Mouse (Mus musculus) liver, postnatal 0 days (tissue): ENCODE measurements around the gene Procr. TPM values are rescaled to one million over a fixed set of nuclear protein-coding genes. Genes with fewer than 3 reads are reported as not detected.
"Not testable (repeated sequence)": the region's sequence is repeated elsewhere in the genome, so short reads cannot be mapped to it uniquely, and the experiment has no call there.

ENCODE experiments used
- ATAC-seq: fragments of 200-750 bp; cut with Nextera tagmentation; 2 replicates; pipeline ENCODE4 v1.8.0; 2017; ENCODE audit warnings: mild to moderate bottlenecking, moderate library complexity
- DNase-seq: peaks from one replicate; pipeline ENCODE4 v3.0.0-alpha.2; 2016
- H3K27ac ChIP-seq: fragments of 300-500 bp; sonication (generic); 2 replicates; pipeline ENCODE4 v1.5.1; 2014; ENCODE audit warnings: antibody characterized with exemption, moderate library complexity, mild to moderate bottlenecking, low read depth
- H3K27me3 ChIP-seq: fragments of 300-500 bp; sonication (generic); 2 replicates; pipeline ENCODE4 v1.6.1; 2014; ENCODE audit warnings: low read length, control low read depth, mixed read lengths; ENCODE audit not compliant: insufficient read depth
- H3K36me3 ChIP-seq: fragments of 300-500 bp; sonication (generic); replicated peaks from 2 replicates; pipeline ENCODE4 v1.6.1; 2014; ENCODE audit warnings: mild to moderate bottlenecking, control low read depth, low read length, moderate library complexity, mixed read lengths; ENCODE audit not compliant: insufficient read depth
- H3K4me1 ChIP-seq: fragments of 300-500 bp; sonication (generic); 2 replicates; pipeline ENCODE4 v1.6.1; 2014; ENCODE audit warnings: antibody characterized with exemption, mild to moderate bottlenecking, control low read depth; ENCODE audit not compliant: insufficient read depth
- H3K4me2 ChIP-seq: fragments of 300-500 bp; sonication (generic); 2 replicates; pipeline ENCODE4 v1.6.1; 2014; ENCODE audit warnings: low read depth, mild to moderate bottlenecking, low read length, moderate library complexity, mixed read lengths
- H3K4me3 ChIP-seq: fragments of 300-500 bp; sonication (generic); 2 replicates; pipeline ENCODE4 v1.5.1; 2014; ENCODE audit warnings: low read depth, low read length
- H3K9ac ChIP-seq: fragments of 300-500 bp; sonication (generic); replicated peaks from 2 replicates; pipeline ENCODE4 v1.6.1; 2014; ENCODE audit warnings: mild to moderate bottlenecking, moderate library complexity
- H3K9me3 ChIP-seq: fragments of 300-500 bp; sonication (generic); 2 replicates; pipeline ENCODE4 v1.6.1; 2016; ENCODE audit warnings: mild to moderate bottlenecking, control low read depth, low read length, mixed read lengths
- CTCF ChIP-seq: sonication (generic); IDR thresholded peaks from 2 replicates; pipeline ENCODE4 v1.5.1; 2016; ENCODE audit warnings: antibody characterized with exemption, low read depth
- EP300 ChIP-seq: IDR thresholded peaks from 2 replicates; pipeline ENCODE4 v1.6.1; 2016; ENCODE audit warnings: antibody characterized with exemption, low read depth, mild to moderate bottlenecking
- WGBS: fragments of 180-500 bp; shearing (Covaris S2); extraction: QIAGEN DNeasy Blood & Tissue Kit; methylation state at CpG from one replicate; pipeline ENCODE4 v1.1.7; 2014; ENCODE audit not compliant: insufficient replicate concordance; 5-methylcytosine and 5-hydroxymethylcytosine counted together
- polyA plus RNA-seq: library from polyadenylated mRNA; unstranded; fragments of >200 nt; fragmentation: Nextera tagmentation; extraction: Ambion mirVana; gene quantifications from 2 replicates; pipeline ENCODE4 v1.2.1, GENCODE M21; 2015

Procr gene
- polyA plus RNA-seq, 1 experiment from 2014 or later = 1.7 TPM

DNA sequence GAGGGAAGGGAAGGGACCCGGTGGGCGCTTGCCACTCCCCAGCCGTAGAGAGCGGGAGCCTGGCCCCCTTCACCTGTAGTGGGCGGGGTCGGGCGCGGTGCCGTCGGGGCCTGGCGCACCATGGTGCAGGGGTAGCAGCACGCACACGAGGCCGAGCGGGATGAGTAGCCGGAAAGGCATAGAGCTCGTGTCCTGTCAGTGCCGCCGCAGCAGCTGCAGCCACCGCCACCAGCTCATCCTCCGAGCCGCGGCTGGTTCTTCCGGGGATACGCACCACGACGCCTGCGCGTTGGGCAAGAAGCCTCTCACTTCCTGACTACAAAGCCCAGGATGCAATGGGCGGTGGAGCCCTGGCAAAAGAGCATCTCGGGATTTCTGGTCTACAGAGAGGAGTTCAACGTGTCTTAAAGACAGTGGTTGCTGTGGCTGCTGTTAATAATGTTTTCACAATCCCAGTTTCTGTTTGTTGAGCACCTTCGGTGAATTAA lies 21.7 kb upstream of the Procr start, which contains the start of gene Edem2:
TSS of gene Edem2 (minus strand) at position 318 of the 488 bp plus-strand sequence.
- peak within 1 kb of the TSS; percentile 92 for H3K4me3 ChIP-seq
- peak within 1 kb of the TSS; percentile 98 for H3K4me2 ChIP-seq
- H3K36me3 ChIP-seq = peaks cover 2% of the 10 kb centered on the region; the same call in 1 of the 2 replicates
- ATAC-seq = peak; percentile 88
- peak within 1 kb of the TSS; percentile 46 for H3K27ac ChIP-seq
- H3K27me3 ChIP-seq = no peaks in the 10 kb centered on the region
- 0% methylated on average over 29 of the region's 33 CpGs for WGBS
- no peaks in the 10 kb centered on the region for H3K9me3 ChIP-seq
- peaks cover 22% of the 10 kb centered on the region for H3K4me1 ChIP-seq
- peak; percentile 94 for DNase-seq
- peak within 1 kb of the TSS; percentile 77 for H3K9ac ChIP-seq
- no peak for TF ChIP-seq CTCF
- no peak for TF ChIP-seq EP300

DNA sequence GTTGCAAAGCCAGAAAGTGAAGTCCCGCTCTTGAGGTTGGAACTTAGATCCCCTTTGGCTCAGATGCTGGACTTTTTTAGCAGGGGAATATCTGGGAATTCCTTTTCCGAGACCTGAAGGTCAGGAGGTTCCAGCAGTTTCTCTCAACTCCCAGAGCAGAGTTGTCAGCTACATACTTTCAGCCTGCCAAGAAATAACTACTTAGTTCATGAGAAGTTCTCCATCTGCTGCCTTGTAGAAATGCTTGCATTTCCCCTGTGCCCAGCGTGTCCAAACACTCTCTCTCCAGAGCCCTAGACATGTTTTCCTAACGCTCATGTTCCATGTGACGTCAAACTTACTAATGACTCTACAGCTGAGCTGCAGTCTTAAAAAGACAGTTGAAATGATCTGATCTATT lies 15.8 kb upstream of the Procr start:
- TF ChIP-seq EP300 (no peak), CTCF (no peak)
- Histone ChIP-seq H3K27ac (no peak overlapping the region), H3K4me1 (no peaks in the 10 kb centered on the region), H3K36me3 (no peaks in the 10 kb centered on the region), H3K4me2 (no peak overlapping the region), H3K9me3 (no peaks in the 10 kb centered on the region), H3K27me3 (no peaks in the 10 kb centered on the region), H3K4me3 (no peak overlapping the region), H3K9ac (no peak overlapping the region)
- DNase-seq = no peak
- WGBS = 75% methylated on average over 5 of the region's 5 CpGs
- no peak for ATAC-seq

DNA sequence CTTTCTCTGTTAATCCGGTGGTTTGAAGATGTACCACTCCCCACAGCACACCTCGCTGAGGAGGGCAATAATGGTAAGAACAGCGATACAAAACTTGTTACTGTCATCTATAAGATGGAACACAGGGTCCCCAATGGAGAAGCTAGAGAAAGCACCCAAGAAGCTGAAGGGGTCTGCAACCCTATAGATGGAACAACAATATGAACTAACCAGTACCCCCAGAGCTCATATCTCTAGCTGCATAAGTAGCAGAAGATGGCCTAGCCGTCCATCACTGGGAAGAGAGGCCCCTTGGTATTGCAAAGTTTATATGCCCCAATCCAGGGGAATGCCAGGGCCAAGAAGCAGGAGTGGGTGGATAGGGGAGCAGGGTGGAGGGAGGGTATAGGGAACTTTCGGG lies 15.2 kb upstream of the Procr start, which contains the start of gene Gm17581:
TSS of gene Gm17581 (minus strand) at position 101 of the 400 bp plus-strand sequence.
- WGBS = 78% methylated on average over 5 of the region's 5 CpGs
- ATAC-seq, H3K9ac ChIP-seq, H3K4me2 ChIP-seq, H3K9me3 ChIP-seq, H3K4me3 ChIP-seq, H3K27me3 ChIP-seq, DNase-seq, H3K4me1 ChIP-seq, H3K27ac ChIP-seq, H3K36me3 ChIP-seq: not testable (repeated sequence)

DNA sequence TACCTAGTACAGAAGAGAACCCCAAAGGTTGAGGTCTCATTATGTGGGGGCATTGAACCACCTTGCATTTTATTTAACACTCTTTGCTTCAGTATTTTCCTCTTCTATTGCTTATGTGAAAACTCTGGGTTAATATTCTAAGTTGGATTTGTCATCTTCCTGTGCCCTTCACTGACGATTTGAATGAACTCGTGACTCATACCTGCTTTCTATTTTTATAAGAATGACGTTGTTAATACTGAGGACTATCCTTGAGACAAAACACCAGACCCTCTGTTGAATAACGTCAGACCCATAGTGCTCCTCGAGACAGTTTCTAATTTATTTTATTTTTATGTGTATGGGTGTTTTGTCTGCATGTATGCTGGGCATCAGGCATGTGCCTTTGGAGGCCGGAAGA lies 14.0 kb upstream of the Procr start:
- no peak overlapping the region for H3K9ac ChIP-seq
- DNase-seq (no peak), ATAC-seq (no peak)
- no peak for TF ChIP-seq EP300
- TF ChIP-seq CTCF = no peak
- H3K36me3 ChIP-seq = no peaks in the 10 kb centered on the region
- WGBS = 64% methylated on average over 6 of the region's 6 CpGs
- no peaks in the 10 kb centered on the region for H3K27me3 ChIP-seq
- H3K9me3 ChIP-seq = no peaks in the 10 kb centered on the region
- no peaks in the 10 kb centered on the region for H3K4me1 ChIP-seq
- no peak overlapping the region for H3K4me2 ChIP-seq
- H3K27ac ChIP-seq = no peak overlapping the region
- H3K4me3 ChIP-seq = no peak overlapping the region

DNA sequence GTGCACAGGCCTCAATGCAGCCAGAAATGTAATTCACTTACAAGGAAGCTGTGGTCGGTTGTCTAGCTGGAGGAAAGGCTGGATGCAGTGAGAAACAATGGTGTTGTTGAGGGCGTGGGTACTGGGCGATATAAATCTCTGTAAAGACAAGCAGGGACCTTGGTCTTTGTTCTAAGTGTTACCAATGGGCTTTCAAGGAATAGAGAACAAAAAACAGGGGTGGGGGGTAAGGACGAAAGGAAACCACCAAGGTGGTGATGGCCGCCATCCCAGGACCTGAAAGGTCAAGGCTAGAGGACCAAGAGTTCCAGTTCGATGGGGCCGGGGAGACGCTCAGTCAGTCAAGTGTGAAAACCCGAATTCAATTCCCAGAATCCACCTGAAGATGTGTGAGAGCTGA lies 13.1 kb upstream of the Procr start:
- DNase-seq (no peak), ATAC-seq (no peak)
- no peak overlapping the region for H3K4me3 ChIP-seq
- no peaks in the 10 kb centered on the region for H3K9me3 ChIP-seq
- WGBS = 50% methylated on average over 9 of the region's 9 CpGs
- H3K4me2 ChIP-seq = no peak overlapping the region
- H3K27me3 ChIP-seq = no peaks in the 10 kb centered on the region
- H3K36me3 ChIP-seq = no peaks in the 10 kb centered on the region
- peaks cover 4% of the 10 kb centered on the region for H3K4me1 ChIP-seq
- no peak overlapping the region for H3K27ac ChIP-seq
- H3K9ac ChIP-seq = no peak overlapping the region
- TF ChIP-seq CTCF (no peak), EP300 (no peak)

DNA sequence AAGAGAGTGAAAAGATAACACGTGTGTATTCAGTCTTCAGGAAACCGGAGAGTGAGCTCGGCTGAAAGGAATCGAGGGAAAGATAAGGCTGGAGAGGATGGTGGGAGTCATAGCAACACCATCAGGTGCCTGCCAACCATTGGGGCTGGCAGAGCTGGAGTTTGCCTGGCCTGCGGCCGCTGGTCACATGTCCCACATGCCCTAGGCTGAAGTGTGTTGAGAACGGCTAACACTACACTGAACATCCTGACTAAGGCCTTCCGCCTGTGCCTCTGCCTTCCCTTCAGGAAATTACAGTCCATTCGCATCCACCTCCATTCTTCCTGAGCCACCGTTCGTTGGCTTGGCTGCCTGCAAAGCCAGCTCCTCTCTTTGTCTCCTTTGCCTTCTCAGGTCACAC lies 8.7 kb upstream of the Procr start:
- peaks cover 5% of the 10 kb centered on the region for H3K4me1 ChIP-seq
- DNase-seq (no peak), ATAC-seq (no peak)
- no peak overlapping the region for H3K4me3 ChIP-seq
- H3K9me3 ChIP-seq = no peaks in the 10 kb centered on the region
- H3K36me3 ChIP-seq = no peaks in the 10 kb centered on the region
- H3K9ac ChIP-seq = no peak overlapping the region
- 44% methylated on average over 11 of the region's 11 CpGs for WGBS
- H3K27me3 ChIP-seq = no peaks in the 10 kb centered on the region
- H3K4me2 ChIP-seq = no peak overlapping the region
- no peak overlapping the region for H3K27ac ChIP-seq
- TF ChIP-seq CTCF (no peak), EP300 (no peak)

DNA sequence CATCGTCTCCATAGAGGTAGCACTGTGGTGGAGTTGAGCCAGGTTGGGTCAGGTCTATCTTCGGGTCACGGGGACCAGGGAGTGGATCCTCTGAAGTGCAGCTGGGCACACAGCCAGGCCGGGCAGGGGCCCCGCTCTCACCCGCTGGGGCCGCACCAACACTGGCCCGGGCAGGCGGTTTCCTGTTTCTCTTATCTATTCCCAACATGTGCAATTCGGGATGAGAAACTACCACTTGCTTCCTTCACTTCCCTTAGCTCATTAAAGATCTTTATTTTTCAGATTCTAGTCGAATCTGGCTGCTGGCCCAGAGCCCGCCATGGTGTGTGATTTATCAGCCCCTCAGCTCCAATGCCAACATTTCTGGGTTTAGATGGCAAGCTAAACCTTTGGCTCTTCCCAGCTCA lies 8.0 kb upstream of the Procr start:
- no peaks in the 10 kb centered on the region for H3K27me3 ChIP-seq
- 27% methylated on average over 12 of the region's 12 CpGs for whole genome bisulfite sequencing
- no peaks in the 10 kb centered on the region for H3K36me3 ChIP-seq
- TF ChIP-seq CTCF (no peak), EP300 (0 out of 2 replicates have a peak, but pooled peaks have one; percentile 9)
- peaks cover 5% of the 10 kb centered on the region for H3K4me1 ChIP-seq
- H3K9me3 ChIP-seq = no peaks in the 10 kb centered on the region
- H3K4me3 ChIP-seq = no peak overlapping the region
- 0 out of 2 replicates have a peak overlapping the region, but pooled peaks have one; percentile 6 for H3K4me2 ChIP-seq
- H3K9ac ChIP-seq = no peak overlapping the region
- DNase-seq (peak; percentile 33), ATAC-seq (peak; percentile 35; the same call in 1 of the 2 replicates)
- H3K27ac ChIP-seq = no peak overlapping the region
